Mouse (Mus musculus): ENCODE data around the gene Fas. TPM values are rescaled to one million over a fixed set of nuclear protein-coding genes. Genes with fewer than 3 reads are reported as not detected.

The Fas gene
- polyA plus RNA-seq, 1 experiment from 2014 or later = 1.8 TPM

- H3K27me3 ChIP-seq (ENCODE audit: control insufficient read depth, insufficient read depth, low read length) = no peaks in the 10 kb centered on the region
- H3K4me1 ChIP-seq (ENCODE audit: control insufficient read depth, insufficient read depth, low read length) = peaks cover 14% of the 10 kb centered on the region
- peak overlapping the region; percentile 25; the same call in 1 of the 2 replicates for H3K4me2 ChIP-seq (replicated peaks; ENCODE audit: low read depth, low read length)
- H3K27ac ChIP-seq (ENCODE audit: low read depth, low read length) = no peak overlapping the region; the same call in 1 of the 2 replicates
- H3K36me3 ChIP-seq (ENCODE audit: control insufficient read depth, insufficient read depth, low read length) = no peaks in the 10 kb centered on the region
- 49% methylated on average over 14 of the region's 14 CpGs for WGBS
- ATAC-seq (ENCODE audit: low FRiP score, low TSS enrichment) = no peak
- 0 out of 2 replicates have a peak overlapping the region, but pooled peaks have one; percentile 28 for H3K9ac ChIP-seq (ENCODE audit: low read depth, low read length)
- peak overlapping the region; percentile 19 for H3K4me3 ChIP-seq (ENCODE audit: low read length)
- no peaks in the 10 kb centered on the region for H3K9me3 ChIP-seq (ENCODE audit: control insufficient read depth, low read length)
These were observed 36.2 kb upstream of the Fas start for GRCm38 (mm10) chr19:34254101-34254879.

GRCm38 (mm10) chr19:34254880-34255681 lies 35.4 kb upstream of the Fas start, which contains the start of gene Acta2:
Gene Acta2 (minus strand): TSS chr19:34255590.
- Histone ChIP-seq H3K4me3 (ENCODE audit: low read length) (peak within 1 kb of the TSS; percentile 19), H3K4me2 (replicated peaks; ENCODE audit: low read depth, low read length) (peak within 1 kb of the TSS; percentile 25), H3K27ac (ENCODE audit: low read depth, low read length) (no peak within 1 kb of the TSS; the same call in 1 of the 2 replicates), H3K9ac (ENCODE audit: low read depth, low read length) (0 out of 2 replicates have a peak within 1 kb of the TSS, but pooled peaks have one; percentile 28), H3K27me3 (ENCODE audit: control insufficient read depth, insufficient read depth, low read length) (no peaks in the 10 kb centered on the region), H3K4me1 (ENCODE audit: control insufficient read depth, insufficient read depth, low read length) (peaks cover 14% of the 10 kb centered on the region), H3K36me3 (ENCODE audit: control insufficient read depth, insufficient read depth, low read length) (no peaks in the 10 kb centered on the region), H3K9me3 (ENCODE audit: control insufficient read depth, low read length) (no peaks in the 10 kb centered on the region)
- peak; percentile 71 for ATAC-seq (ENCODE audit: low FRiP score, low TSS enrichment)
- WGBS = 28% methylated on average over 16 of the region's 16 CpGs

GRCm38 (mm10) chr19:34256149-34256548 lies 34.3 kb upstream of the Fas start:
- H3K27ac ChIP-seq (ENCODE audit: low read depth, low read length) = no peak overlapping the region
- 51% methylated on average over 5 of the region's 5 CpGs for WGBS
- no peak overlapping the region for H3K4me3 ChIP-seq (ENCODE audit: low read length)
- no peaks in the 10 kb centered on the region for H3K27me3 ChIP-seq (ENCODE audit: control insufficient read depth, insufficient read depth, low read length)
- no peak overlapping the region for H3K4me2 ChIP-seq (replicated peaks; ENCODE audit: low read depth, low read length)
- H3K9me3 ChIP-seq (ENCODE audit: control insufficient read depth, low read length) = no peaks in the 10 kb centered on the region
- H3K4me1 ChIP-seq (ENCODE audit: control insufficient read depth, insufficient read depth, low read length) = peaks cover 14% of the 10 kb centered on the region
- H3K36me3 ChIP-seq (ENCODE audit: control insufficient read depth, insufficient read depth, low read length) = no peaks in the 10 kb centered on the region
- no peak overlapping the region for H3K9ac ChIP-seq (ENCODE audit: low read depth, low read length)
- ATAC-seq (ENCODE audit: low FRiP score, low TSS enrichment) = no peak

- WGBS = 84% methylated on average over 2 of the region's 2 CpGs
- Histone ChIP-seq H3K36me3 (ENCODE audit: control insufficient read depth, insufficient read depth, low read length) (no peaks in the 10 kb centered on the region), H3K4me1 (ENCODE audit: control insufficient read depth, insufficient read depth, low read length) (peaks cover 14% of the 10 kb centered on the region), H3K27me3 (ENCODE audit: control insufficient read depth, insufficient read depth, low read length) (no peaks in the 10 kb centered on the region), H3K9ac (ENCODE audit: low read depth, low read length) (no peak overlapping the region), H3K9me3 (ENCODE audit: control insufficient read depth, low read length) (no peaks in the 10 kb centered on the region), H3K4me3 (ENCODE audit: low read length) (no peak overlapping the region), H3K27ac (ENCODE audit: low read depth, low read length) (no peak overlapping the region), H3K4me2 (replicated peaks; ENCODE audit: low read depth, low read length) (no peak overlapping the region)
- no peak for ATAC-seq (ENCODE audit: low FRiP score, low TSS enrichment)
These were observed 33.5 kb upstream of the Fas start for GRCm38 (mm10) chr19:34256936-34257335.

GRCm38 (mm10) chr19:34262273-34262974 lies 28.0 kb upstream of the Fas start:
- WGBS = 82% methylated on average over 2 of the region's 2 CpGs
- H3K36me3 ChIP-seq (ENCODE audit: control insufficient read depth, insufficient read depth, low read length) = no peaks in the 10 kb centered on the region
- no peak overlapping the region for H3K4me2 ChIP-seq (replicated peaks; ENCODE audit: low read depth, low read length)
- H3K27ac ChIP-seq (ENCODE audit: low read depth, low read length) = no peak overlapping the region
- no peak overlapping the region for H3K9ac ChIP-seq (ENCODE audit: low read depth, low read length)
- ATAC-seq (ENCODE audit: low FRiP score, low TSS enrichment) = no peak
- H3K4me1 ChIP-seq (ENCODE audit: control insufficient read depth, insufficient read depth, low read length) = no peaks in the 10 kb centered on the region
- H3K9me3 ChIP-seq (ENCODE audit: control insufficient read depth, low read length) = no peaks in the 10 kb centered on the region
- H3K4me3 ChIP-seq (ENCODE audit: low read length) = no peak overlapping the region
- no peaks in the 10 kb centered on the region for H3K27me3 ChIP-seq (ENCODE audit: control insufficient read depth, insufficient read depth, low read length)

- H3K27ac ChIP-seq (ENCODE audit: low read depth, low read length) = no peak overlapping the region
These were observed 24.8 kb upstream of the Fas start for GRCm38 (mm10) chr19:34265604-34266193.

GRCm38 (mm10) chr19:34268991-34269390 lies 21.5 kb upstream of the Fas start:
- 70% methylated on average over 1 of the region's 1 CpGs for WGBS
- Histone ChIP-seq H3K9me3 (ENCODE audit: control insufficient read depth, low read length) (no peaks in the 10 kb centered on the region), H3K4me2 (replicated peaks; ENCODE audit: low read depth, low read length) (no peak overlapping the region), H3K4me1 (ENCODE audit: control insufficient read depth, insufficient read depth, low read length) (no peaks in the 10 kb centered on the region), H3K9ac (ENCODE audit: low read depth, low read length) (no peak overlapping the region), H3K36me3 (ENCODE audit: control insufficient read depth, insufficient read depth, low read length) (no peaks in the 10 kb centered on the region), H3K27me3 (ENCODE audit: control insufficient read depth, insufficient read depth, low read length) (no peaks in the 10 kb centered on the region), H3K27ac (ENCODE audit: low read depth, low read length) (no peak overlapping the region), H3K4me3 (ENCODE audit: low read length) (no peak overlapping the region)
- ATAC-seq (ENCODE audit: low FRiP score, low TSS enrichment) = no peak

More at GRCm38 (mm10) chr19:34265604-34266193, 24.8 kb upstream of the Fas start:
- WGBS = 76% methylated on average over 5 of the region's 5 CpGs
- no peaks in the 10 kb centered on the region for H3K9me3 ChIP-seq (ENCODE audit: control insufficient read depth, low read length)
- H3K27me3 ChIP-seq (ENCODE audit: control insufficient read depth, insufficient read depth, low read length) = no peaks in the 10 kb centered on the region
- no peak for ATAC-seq (ENCODE audit: low FRiP score, low TSS enrichment)
- no peak overlapping the region for H3K9ac ChIP-seq (ENCODE audit: low read depth, low read length)
- H3K4me3 ChIP-seq (ENCODE audit: low read length) = no peak overlapping the region
- H3K4me2 ChIP-seq (replicated peaks; ENCODE audit: low read depth, low read length) = no peak overlapping the region
- no peaks in the 10 kb centered on the region for H3K4me1 ChIP-seq (ENCODE audit: control insufficient read depth, insufficient read depth, low read length)
- H3K36me3 ChIP-seq (ENCODE audit: control insufficient read depth, insufficient read depth, low read length) = no peaks in the 10 kb centered on the region

- H3K27me3 ChIP-seq (ENCODE audit: control insufficient read depth, insufficient read depth, low read length) = no peaks in the 10 kb centered on the region
- H3K4me2 ChIP-seq (replicated peaks; ENCODE audit: low read depth, low read length) = no peak overlapping the region
- no peak overlapping the region for H3K4me3 ChIP-seq (ENCODE audit: low read length)
- WGBS = 90% methylated on average over 11 of the region's 11 CpGs
- no peaks in the 10 kb centered on the region for H3K36me3 ChIP-seq (ENCODE audit: control insufficient read depth, insufficient read depth, low read length)
- no peak overlapping the region for H3K27ac ChIP-seq (ENCODE audit: low read depth, low read length)
- no peaks in the 10 kb centered on the region for H3K4me1 ChIP-seq (ENCODE audit: control insufficient read depth, insufficient read depth, low read length)
- H3K9ac ChIP-seq (ENCODE audit: low read depth, low read length) = no peak overlapping the region
- no peak for ATAC-seq (ENCODE audit: low FRiP score, low TSS enrichment)
- H3K9me3 ChIP-seq (ENCODE audit: control insufficient read depth, low read length) = no peaks in the 10 kb centered on the region
These were observed 20.2 kb upstream of the Fas start for GRCm38 (mm10) chr19:34270106-34270726.

All from kidney, embryonic 14.5 days (tissue).